In the genomic region with DNA sequence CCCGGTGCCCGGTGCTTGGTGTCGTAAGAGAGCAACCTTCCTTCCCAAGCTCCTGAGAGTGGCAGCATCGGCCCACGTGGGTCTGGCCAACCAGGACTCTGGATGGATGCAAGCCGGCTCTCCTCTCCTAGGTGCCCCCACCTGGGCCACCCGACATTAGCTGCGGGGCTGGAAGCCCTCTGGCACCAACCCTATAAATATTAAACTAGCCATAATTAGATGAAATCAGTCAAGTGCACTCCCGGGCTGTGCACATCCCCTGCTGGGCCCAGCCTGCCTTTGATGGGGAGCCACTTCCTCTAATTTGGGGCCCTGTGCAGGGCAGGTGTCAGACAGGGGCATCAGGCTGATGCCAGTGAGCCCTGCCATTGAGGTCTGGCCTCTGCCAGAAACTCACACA, we compare ENCODE assay signal across 14 mouse cellular contexts.
A peak's percentile ranks its signal among the peaks of the same experiment; 100 is the strongest.
DNase-seq lines count a peak whose midpoint lies in the region; ATAC-seq and TF ChIP-seq lines count a peak whose summit lies in the region.
"Had no signal": no experiment of that assay in that cellular context is flagged by ENCODE, and none has a peak within 500 bp of the region (broad histone marks: within the 10 kb centered on the region; RNA-seq: fewer than 3 reads in every experiment).

No protein-coding gene starts in this region.

- H3K4me1 ChIP-seq in kidney, postnatal 0 days (replicated peaks; ENCODE audit: insufficient read depth, low read length): 0 out of 2 replicates have a peak, but pooled peaks cover 4% of the 10 kb centered on the region
- H3K4me1 ChIP-seq in bone marrow, adult 2 months (ENCODE audit: control insufficient read depth, insufficient read depth, low read length): no peaks in the 10 kb centered on the region; the same call in 1 of the 2 replicates
- H3K4me1 ChIP-seq in hindbrain, embryonic 12.5 days: peaks cover 34% of the 10 kb centered on the region

- H3K9me3 ChIP-seq in kidney, postnatal 0 days (replicated peaks; ENCODE audit: low read length): no peaks in the 10 kb centered on the region
- no peaks in the 10 kb centered on the region for H3K9me3 ChIP-seq in hindbrain, embryonic 12.5 days (replicated peaks)
- H3K9me3 ChIP-seq: embryonic facial prominence, embryonic 15.5 days had no signal

- no peaks in the 10 kb centered on the region for H3K36me3 ChIP-seq in kidney, postnatal 0 days (ENCODE audit: insufficient read depth, low read length)
- H3K36me3 ChIP-seq in hindbrain, embryonic 12.5 days: no peaks in the 10 kb centered on the region
- H3K36me3 ChIP-seq: embryonic facial prominence, embryonic 15.5 days had no signal

- H3K27me3 ChIP-seq in kidney, postnatal 0 days (ENCODE audit: insufficient read depth, low read length): no peaks in the 10 kb centered on the region
- H3K27me3 ChIP-seq in hindbrain, embryonic 12.5 days: peaks cover 8% of the 10 kb centered on the region; the same call in 1 of the 2 replicates

- H3K9ac ChIP-seq in kidney, postnatal 0 days (ENCODE audit: low read depth, low read length): no peak overlapping the region
- H3K9ac ChIP-seq in hindbrain, embryonic 12.5 days: no peak overlapping the region
- H3K9ac ChIP-seq: embryonic facial prominence, embryonic 15.5 days had no signal

- peak; percentile 50; the same call in 1 of the 2 replicates for ATAC-seq in kidney, postnatal 0 days (replicated peaks; ENCODE audit: low FRiP score, low read depth)
- peak; percentile 60 for ATAC-seq in hindbrain, embryonic 12.5 days (ENCODE audit: low FRiP score)
- ATAC-seq: Patski had no signal

- H3K27ac ChIP-seq in kidney, postnatal 0 days: no peak overlapping the region
- no peak overlapping the region for H3K27ac ChIP-seq in bone marrow, adult 2 months (ENCODE audit: control insufficient read depth, insufficient read depth, low read depth, low read length, poor library complexity)
- H3K27ac ChIP-seq in hindbrain, embryonic 12.5 days: peak overlapping the region; percentile 14; the same call in 1 of the 2 replicates
- H3K27ac ChIP-seq: embryonic facial prominence, embryonic 15.5 days had no signal

- no peak for DNase-seq in kidney, postnatal 0 days (ENCODE audit: low spot score)
- DNase-seq in kidney, postnatal 14 days: no peak
- peak; percentile 27 for DNase-seq in A20 (ENCODE audit: low read depth, low spot score)
- no peak for DNase-seq in frontal cortex, postnatal 10 days (ENCODE audit: low spot score in 2 of 2)
- no peak for DNase-seq in lung, postnatal 10 days
- no peak for DNase-seq in testis, postnatal 10 days (ENCODE audit: low spot score)
- DNase-seq: heart, adult 18-20 months; heart, postnatal 10 days; kidney, adult 18-20 months; right cerebral cortex, adult 18-20 months had no signal

- no peak overlapping the region for H3K4me3 ChIP-seq in kidney, postnatal 0 days (replicated peaks; ENCODE audit: low read depth, low read length)
- H3K4me3 ChIP-seq in bone marrow, adult 2 months (replicated peaks; ENCODE audit: control insufficient read depth, low read depth, low read length): no peak overlapping the region
- H3K4me3 ChIP-seq in hindbrain, embryonic 12.5 days: no peak overlapping the region
- H3K4me3 ChIP-seq: embryonic facial prominence, embryonic 15.5 days had no signal

- 32% methylated on average over 9 of the region's 9 CpGs for WGBS in kidney, postnatal 0 days
- WGBS in bone marrow, adult 2 months: 50% methylated on average over 9 of the region's 9 CpGs
- WGBS in hindbrain, embryonic 12.5 days: 59% methylated on average over 9 of the region's 9 CpGs

- TF ChIP-seq POLR2A in bone marrow, adult 2 months (IDR thresholded peaks at IDR 0.05; ENCODE audit: borderline replicate concordance, control insufficient read depth, low read depth, low read length): 0 out of 2 replicates have a peak, but pooled peaks have one; percentile 11

- H3K4me2 ChIP-seq in kidney, postnatal 0 days (ENCODE audit: low read length): no peak overlapping the region
- H3K4me2 ChIP-seq in hindbrain, embryonic 12.5 days (replicated peaks): no peak overlapping the region
- H3K4me2 ChIP-seq: embryonic facial prominence, embryonic 15.5 days had no signal

- TF ChIP-seq CTCF in kidney, postnatal 0 days (IDR thresholded peaks at IDR 0.05; ENCODE audit: low read depth): no peak
- no peak for TF ChIP-seq CTCF in bone marrow, adult 2 months (IDR thresholded peaks at IDR 0.05; ENCODE audit: control insufficient read depth, insufficient read depth, low read length)
